In the genomic region with DNA sequence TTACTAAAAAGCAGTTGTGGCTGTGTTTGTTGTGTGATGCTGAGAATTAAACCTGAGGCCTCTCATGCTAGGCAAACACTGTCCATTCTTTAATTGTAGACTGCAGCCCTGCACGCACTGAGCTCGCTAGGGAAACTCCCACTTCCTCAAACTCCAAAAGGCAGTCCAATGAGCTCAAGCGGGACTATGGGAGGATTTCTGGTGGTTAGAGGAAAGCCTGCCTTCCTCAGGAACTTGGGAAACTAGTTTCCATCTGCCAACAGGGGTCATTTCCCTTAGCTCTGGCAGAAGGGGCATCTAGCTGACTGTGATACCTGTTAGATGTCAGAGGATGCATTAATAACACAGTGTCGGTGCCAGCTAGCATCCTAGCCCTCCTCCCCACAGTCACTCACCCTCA, we compare ENCODE assay signal across 18 mouse cellular contexts.
DNase-seq lines count a peak whose midpoint lies in the region; ATAC-seq and TF ChIP-seq lines count a peak whose summit lies in the region.
"Had no signal": no experiment of that assay in that cellular context is flagged by ENCODE, and none has a peak within 500 bp of the region (broad histone marks: within the 10 kb centered on the region; RNA-seq: fewer than 3 reads in every experiment).

No protein-coding gene starts in this region.

- no peaks in the 10 kb centered on the region for H3K9me3 ChIP-seq in kidney, embryonic 15.5 days (replicated peaks)
- no peaks in the 10 kb centered on the region for H3K9me3 ChIP-seq in forebrain, embryonic 15.5 days
- H3K9me3 ChIP-seq: embryonic facial prominence, embryonic 10.5 days; forebrain, embryonic 12.5 days; heart, embryonic 13.5 days; intestine, embryonic 15.5 days; midbrain, embryonic 15.5 days had no signal

- H3K36me3 ChIP-seq in kidney, adult 2 months (ENCODE audit: control insufficient read depth, insufficient read depth, low read length), result peaks cover 2% of the 10 kb centered on the region
- peaks cover 35% of the 10 kb centered on the region for H3K36me3 ChIP-seq in kidney, embryonic 15.5 days
- peaks cover 6% of the 10 kb centered on the region; the same call in 1 of the 2 replicates for H3K36me3 ChIP-seq in forebrain, embryonic 15.5 days
- H3K36me3 ChIP-seq: midbrain, embryonic 15.5 days had no signal

- no peak for TF ChIP-seq CTCF in kidney, adult 2 months (conservative IDR thresholded peaks at IDR 0.05; ENCODE audit: insufficient read depth, insufficient read length, low read depth, low read length)

- H3K9ac ChIP-seq in kidney, embryonic 15.5 days, result no peak overlapping the region
- no peak overlapping the region for H3K9ac ChIP-seq in forebrain, embryonic 15.5 days (replicated peaks)
- H3K9ac ChIP-seq: forebrain, embryonic 12.5 days; heart, embryonic 13.5 days; hindbrain, embryonic 14.5 days; intestine, embryonic 15.5 days; midbrain, embryonic 15.5 days had no signal

- no peaks in the 10 kb centered on the region for H3K4me1 ChIP-seq in kidney, adult 2 months (ENCODE audit: control insufficient read depth, insufficient read depth, low read length)
- no peaks in the 10 kb centered on the region for H3K4me1 ChIP-seq in kidney, embryonic 15.5 days
- no peaks in the 10 kb centered on the region for H3K4me1 ChIP-seq in forebrain, embryonic 15.5 days
- H3K4me1 ChIP-seq: embryonic facial prominence, embryonic 10.5 days; forebrain, embryonic 12.5 days; heart, embryonic 13.5 days; intestine, embryonic 15.5 days; midbrain, embryonic 15.5 days had no signal

- peak; percentile 13 for DNase-seq in kidney, adult 2 months
- DNase-seq in lung, postnatal 36 days, result peak; percentile 23
- DNase-seq in lung, postnatal 10 days, result no peak
- DNase-seq in cerebellum, adult 11 months, result no peak
- DNase-seq: gastrocnemius, postnatal 10 days; right cerebral cortex, postnatal 14 days; spleen, adult 18-20 months; thymus, adult 18-20 months had no signal

- no peak overlapping the region for H3K4me2 ChIP-seq in kidney, embryonic 15.5 days
- H3K4me2 ChIP-seq in forebrain, embryonic 15.5 days (replicated peaks), result no peak overlapping the region
- H3K4me2 ChIP-seq: forebrain, embryonic 12.5 days; heart, embryonic 13.5 days; hindbrain, embryonic 14.5 days; intestine, embryonic 15.5 days; liver, embryonic 11.5 days; midbrain, embryonic 15.5 days had no signal

- TF ChIP-seq POLR2A in kidney, adult 2 months (IDR thresholded peaks at IDR 0.05; ENCODE audit: low read depth, low read length), result no peak

- H3K27me3 ChIP-seq in kidney, adult 2 months (replicated peaks; ENCODE audit: control insufficient read depth, insufficient read depth, low read length), result no peaks in the 10 kb centered on the region
- H3K27me3 ChIP-seq in kidney, embryonic 15.5 days, result no peaks in the 10 kb centered on the region
- H3K27me3 ChIP-seq in forebrain, embryonic 15.5 days, result no peaks in the 10 kb centered on the region
- H3K27me3 ChIP-seq: forebrain, embryonic 12.5 days; heart, embryonic 13.5 days; intestine, embryonic 15.5 days; midbrain, embryonic 15.5 days had no signal

- no peak overlapping the region for H3K4me3 ChIP-seq in kidney, adult 2 months (ENCODE audit: insufficient read depth, low read depth, low read length)
- no peak overlapping the region for H3K4me3 ChIP-seq in kidney, embryonic 15.5 days (replicated peaks)
- no peak overlapping the region for H3K4me3 ChIP-seq in forebrain, embryonic 15.5 days
- H3K4me3 ChIP-seq: embryonic facial prominence, embryonic 10.5 days; forebrain, embryonic 12.5 days; heart, embryonic 13.5 days; intestine, embryonic 15.5 days; midbrain, embryonic 15.5 days had no signal

- WGBS in kidney, adult 2 months, result 65% methylated on average over 4 of the region's 4 CpGs
- WGBS in kidney, embryonic 15.5 days, result 70% methylated on average over 4 of the region's 4 CpGs
- 82% methylated on average over 4 of the region's 4 CpGs for WGBS in forebrain, embryonic 15.5 days

- no peak overlapping the region for H3K27ac ChIP-seq in kidney, adult 2 months (ENCODE audit: insufficient read depth, low read depth, low read length)
- no peak overlapping the region for H3K27ac ChIP-seq in kidney, embryonic 15.5 days
- no peak overlapping the region for H3K27ac ChIP-seq in forebrain, embryonic 15.5 days (replicated peaks)
- H3K27ac ChIP-seq: embryonic facial prominence, embryonic 10.5 days; forebrain, embryonic 12.5 days; heart, embryonic 13.5 days; hindbrain, embryonic 14.5 days; intestine, embryonic 15.5 days; midbrain, embryonic 15.5 days had no signal

- no peak for ATAC-seq in kidney, embryonic 15.5 days (replicated peaks; ENCODE audit: low FRiP score)
- peak; percentile 27 to 56; a peak in 2 of 4 replicates for ATAC-seq in hematopoietic stem cell, adult 5-6 weeks (replicated peaks in 1 of 2; ENCODE audit: insufficient read depth in 1 of 2, low FRiP score in 2 of 2, low TSS enrichment in 1 of 2, low read depth in 1 of 2, poor library complexity in 2 of 2, severe bottlenecking in 2 of 2)
- no peak for ATAC-seq in forebrain, embryonic 15.5 days (replicated peaks)
- ATAC-seq: intestine, embryonic 15.5 days; midbrain, embryonic 15.5 days had no signal

Comparison
In these comparisons a context has a peak if more than half of its experiments do, and no peak if none do; other contexts are left out.
1. DNase-seq: peak in kidney, adult 2 months (single experiment) and lung, postnatal 36 days (single experiment); none in lung, postnatal 10 days (single experiment) and cerebellum, adult 11 months (single experiment).
2. ATAC-seq: peak in hematopoietic stem cell, adult 5-6 weeks (2 of 2); none in kidney, embryonic 15.5 days (single experiment) and forebrain, embryonic 15.5 days (single experiment).